Mouse (Mus musculus) hindbrain, embryonic 11.5 days (tissue): ENCODE measurements around the gene Faf1. TPM values are rescaled to one million over a fixed set of nuclear protein-coding genes. Genes with fewer than 3 reads are reported as not detected.
A peak's percentile ranks its signal among the peaks of the same experiment; 100 is the strongest.

Experiments used
- ATAC-seq: fragments of 200-750 bp; cut with Nextera tagmentation; 2 replicates; pipeline ENCODE4 v1.8.0; 2017; ENCODE audit warnings: mild to moderate bottlenecking, moderate TSS enrichment, moderate library complexity; ENCODE audit not compliant: low FRiP score
- DNase-seq: peaks from one replicate; pipeline ENCODE4 v3.0.0-alpha.2; 2015; ENCODE audit warnings: low spot score
- H3K27ac ChIP-seq: fragments of 300-500 bp; sonication (generic); 2 replicates; pipeline ENCODE4 v1.5.1; 2014; ENCODE audit warnings: mild to moderate bottlenecking, low read depth, low read length
- H3K27me3 ChIP-seq: fragments of 300-500 bp; sonication (generic); 2 replicates; pipeline ENCODE4 v1.6.1; 2014; ENCODE audit warnings: mild to moderate bottlenecking, low read length, moderate library complexity, mixed read lengths; ENCODE audit not compliant: control insufficient read depth, insufficient read depth
- H3K36me3 ChIP-seq: fragments of 300-500 bp; sonication (generic); 2 replicates; pipeline ENCODE4 v1.6.1; 2014; ENCODE audit warnings: mild to moderate bottlenecking, low read length, moderate library complexity, mixed read lengths; ENCODE audit not compliant: control insufficient read depth, insufficient read depth
- H3K4me1 ChIP-seq: fragments of 300-500 bp; sonication (generic); replicated peaks from 2 replicates; pipeline ENCODE4 v1.6.1; 2014; ENCODE audit warnings: low read length, mixed read lengths; ENCODE audit not compliant: control insufficient read depth, insufficient read depth
- H3K4me2 ChIP-seq: fragments of 300-500 bp; sonication (generic); replicated peaks from 2 replicates; pipeline ENCODE4 v1.6.1; 2014; ENCODE audit warnings: mild to moderate bottlenecking, low read depth, low read length
- H3K4me3 ChIP-seq: fragments of 300-500 bp; sonication (generic); 2 replicates; pipeline ENCODE4 v1.5.1; 2014; ENCODE audit warnings: low read depth, low read length
- H3K9ac ChIP-seq: fragments of 300-500 bp; sonication (generic); 2 replicates; pipeline ENCODE4 v1.6.1; 2014; ENCODE audit warnings: low read depth, low read length
- H3K9me3 ChIP-seq: fragments of 300-500 bp; sonication (generic); 2 replicates; pipeline ENCODE4 v1.6.1; 2016; ENCODE audit warnings: low read length; ENCODE audit not compliant: control insufficient read depth
- WGBS: fragments of 180-500 bp; shearing (Covaris S2); extraction: QIAGEN DNeasy Blood & Tissue Kit; methylation state at CpG from one replicate; pipeline ENCODE4 v1.1.7; 2014; 5-methylcytosine and 5-hydroxymethylcytosine counted together
- polyA plus RNA-seq: library from polyadenylated mRNA; unstranded; fragments of >200 nt; fragmentation: Nextera tagmentation; extraction: Ambion mirVana; gene quantifications from 2 replicates; pipeline ENCODE4 v1.2.1, GENCODE M21; 2014

The Faf1 gene
- polyA plus RNA-seq, 1 experiment from 2014 or later: 41.5 TPM

DNA sequence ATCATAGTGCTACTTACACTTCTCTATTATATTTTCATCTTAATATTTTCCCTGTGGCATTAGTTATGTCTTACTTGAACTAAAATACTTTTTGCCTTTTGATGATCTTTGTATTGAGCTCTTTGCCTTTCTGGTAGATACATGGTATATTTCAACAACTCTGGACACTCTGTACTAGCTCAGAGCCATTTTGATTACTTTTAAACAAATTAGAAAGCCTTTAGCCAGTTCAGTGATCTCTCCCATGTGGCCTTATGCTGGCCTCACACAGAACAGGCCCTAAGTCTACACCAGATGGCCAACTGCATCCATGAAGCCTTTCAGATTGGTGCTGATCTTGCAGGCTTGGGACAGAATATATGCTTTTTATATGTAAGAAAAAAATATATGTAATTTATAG is 23.1 kb upstream of the Faf1 start:
- H3K36me3 ChIP-seq: no peaks in the 10 kb centered on the region
- peaks cover 6% of the 10 kb centered on the region for H3K4me1 ChIP-seq
- H3K27me3 ChIP-seq: peaks cover 37% of the 10 kb centered on the region
- H3K9me3 ChIP-seq: no peaks in the 10 kb centered on the region
- H3K4me3 ChIP-seq: no peak overlapping the region
- H3K27ac ChIP-seq: no peak overlapping the region
- H3K9ac ChIP-seq: no peak overlapping the region
- H3K4me2 ChIP-seq: no peak overlapping the region
- ATAC-seq: no peak
- no peak for DNase-seq

DNA sequence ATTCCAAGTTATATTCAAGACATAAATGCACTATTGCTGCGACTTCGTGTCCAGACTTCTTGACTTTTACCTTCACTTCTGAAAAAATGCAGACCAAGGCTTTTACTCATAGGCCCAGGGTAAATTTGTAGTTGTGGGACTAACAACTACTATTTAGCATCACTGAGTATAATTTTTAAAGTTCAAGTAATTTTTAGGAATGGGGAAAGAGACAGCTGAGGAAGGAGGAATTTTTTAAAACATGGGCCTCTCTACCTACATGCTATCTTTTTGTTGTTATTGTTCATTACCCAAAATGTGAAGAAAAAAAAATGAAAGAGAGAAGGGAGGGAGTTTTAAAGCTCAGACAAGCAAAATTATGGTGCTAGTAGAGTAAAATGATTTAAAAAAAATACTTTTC is 21.7 kb upstream of the Faf1 start:
- Histone ChIP-seq H3K9me3 (no peaks in the 10 kb centered on the region), H3K4me2 (no peak overlapping the region), H3K27ac (no peak overlapping the region), H3K27me3 (peaks cover 46% of the 10 kb centered on the region), H3K36me3 (no peaks in the 10 kb centered on the region), H3K4me3 (no peak overlapping the region), H3K4me1 (peaks cover 6% of the 10 kb centered on the region), H3K9ac (no peak overlapping the region)
- ATAC-seq: no peak
- 56% methylated on average over 2 of the region's 2 CpGs for WGBS
- no peak for DNase-seq

DNA sequence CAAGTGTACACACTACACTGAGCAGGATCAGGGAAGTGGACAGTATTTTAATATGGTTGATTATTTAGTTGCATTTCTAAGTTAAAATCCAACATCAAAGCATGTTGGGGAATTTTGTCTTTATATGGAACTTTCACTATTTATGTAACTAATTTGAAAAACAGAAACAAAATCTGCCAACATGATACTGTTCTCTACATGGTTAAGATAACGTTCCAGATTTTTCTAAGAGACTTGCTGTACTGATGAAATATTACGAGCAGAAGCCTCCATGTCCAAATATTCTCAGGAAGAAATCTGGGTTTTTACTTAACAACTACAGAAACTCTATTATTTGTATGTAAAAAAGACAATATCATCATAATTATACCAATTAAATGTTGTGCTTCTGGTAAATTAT is 20.6 kb upstream of the Faf1 start:
- ATAC-seq: no peak
- Histone ChIP-seq H3K4me1 (peaks cover 6% of the 10 kb centered on the region), H3K27me3 (peaks cover 53% of the 10 kb centered on the region), H3K4me2 (no peak overlapping the region), H3K9me3 (no peaks in the 10 kb centered on the region), H3K27ac (no peak overlapping the region), H3K4me3 (no peak overlapping the region), H3K9ac (no peak overlapping the region), H3K36me3 (no peaks in the 10 kb centered on the region)
- no peak for DNase-seq
- 36% methylated on average over 2 of the region's 2 CpGs for WGBS

DNA sequence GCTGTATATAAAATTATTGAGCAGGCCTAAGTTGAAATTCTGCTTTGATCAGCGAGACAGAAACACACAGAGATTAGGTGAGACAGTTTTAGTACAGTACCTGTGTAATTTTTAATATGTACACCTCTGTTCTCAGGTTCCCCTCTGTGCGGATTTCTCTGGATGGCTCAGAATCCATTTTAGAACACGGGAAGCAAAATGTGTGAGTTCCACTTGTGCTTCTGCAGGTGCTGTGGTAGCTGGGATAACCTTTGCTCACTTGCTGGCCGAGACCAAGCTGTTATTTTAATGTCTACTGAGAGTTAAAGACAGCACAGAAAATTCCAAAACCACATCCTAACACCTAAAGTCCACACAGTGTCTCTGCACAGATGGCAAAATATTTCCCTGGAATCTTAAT is 20.1 kb upstream of the Faf1 start:
- Histone ChIP-seq H3K27ac (no peak overlapping the region), H3K4me3 (no peak overlapping the region), H3K4me2 (no peak overlapping the region), H3K27me3 (peaks cover 57% of the 10 kb centered on the region), H3K9me3 (no peaks in the 10 kb centered on the region), H3K4me1 (peaks cover 6% of the 10 kb centered on the region), H3K9ac (no peak overlapping the region), H3K36me3 (no peaks in the 10 kb centered on the region)
- DNase-seq (peak; percentile 39), ATAC-seq (no peak)
- 14% methylated on average over 4 of the region's 4 CpGs for WGBS

DNA sequence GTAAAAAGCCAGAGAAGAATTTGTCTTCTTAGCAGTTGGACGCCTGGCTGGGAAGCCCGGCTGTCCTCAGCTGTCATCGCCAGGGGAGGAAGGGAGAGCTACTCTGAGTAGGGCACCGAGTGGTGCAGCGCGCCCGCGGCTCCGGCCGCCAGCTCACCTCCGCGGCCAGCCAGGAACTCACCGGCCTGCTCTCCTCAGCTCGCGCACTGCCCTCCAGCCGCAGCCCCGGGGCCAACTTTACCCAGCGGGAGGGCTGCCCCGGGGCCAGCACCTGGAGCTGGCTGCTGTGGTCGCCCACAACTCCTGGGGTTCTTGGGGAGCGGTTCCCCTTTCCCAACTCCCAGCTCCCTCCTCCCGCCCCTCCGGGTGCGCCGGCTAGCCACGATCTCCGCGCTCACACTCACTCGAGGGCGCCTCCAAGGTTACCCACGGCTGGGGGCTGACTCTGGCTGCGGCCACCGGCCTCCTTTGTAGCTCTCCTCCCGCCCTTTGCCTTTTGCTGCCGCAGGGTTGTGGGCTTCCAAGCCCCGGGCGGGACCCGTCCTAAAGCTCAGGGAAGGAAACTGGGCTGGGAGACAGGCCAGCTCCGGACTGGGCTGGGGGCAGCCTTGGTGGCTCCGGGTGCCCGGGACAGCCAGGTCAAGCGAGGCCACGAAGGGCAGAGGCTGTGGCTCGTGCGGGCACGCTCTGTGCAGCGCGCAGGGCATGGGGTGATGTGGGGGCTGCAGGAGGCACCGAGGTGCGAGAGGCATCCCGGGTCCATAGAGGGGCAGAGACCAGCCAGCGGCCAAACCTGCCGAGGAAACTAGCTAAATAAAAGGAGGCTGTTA is 19.2 kb upstream of the Faf1 start:
- H3K4me3 ChIP-seq: peak overlapping the region; percentile 10
- H3K4me2 ChIP-seq: peak overlapping the region; percentile 29
- ATAC-seq (peak; percentile 76), DNase-seq (peak; percentile 68)
- peaks cover 6% of the 10 kb centered on the region for H3K4me1 ChIP-seq
- no peak overlapping the region for H3K9ac ChIP-seq
- no peaks in the 10 kb centered on the region for H3K9me3 ChIP-seq
- peaks cover 63% of the 10 kb centered on the region for H3K27me3 ChIP-seq
- no peak overlapping the region for H3K27ac ChIP-seq
- no peaks in the 10 kb centered on the region for H3K36me3 ChIP-seq
- under 1% methylated on average over 40 of the region's 53 CpGs for WGBS

DNA sequence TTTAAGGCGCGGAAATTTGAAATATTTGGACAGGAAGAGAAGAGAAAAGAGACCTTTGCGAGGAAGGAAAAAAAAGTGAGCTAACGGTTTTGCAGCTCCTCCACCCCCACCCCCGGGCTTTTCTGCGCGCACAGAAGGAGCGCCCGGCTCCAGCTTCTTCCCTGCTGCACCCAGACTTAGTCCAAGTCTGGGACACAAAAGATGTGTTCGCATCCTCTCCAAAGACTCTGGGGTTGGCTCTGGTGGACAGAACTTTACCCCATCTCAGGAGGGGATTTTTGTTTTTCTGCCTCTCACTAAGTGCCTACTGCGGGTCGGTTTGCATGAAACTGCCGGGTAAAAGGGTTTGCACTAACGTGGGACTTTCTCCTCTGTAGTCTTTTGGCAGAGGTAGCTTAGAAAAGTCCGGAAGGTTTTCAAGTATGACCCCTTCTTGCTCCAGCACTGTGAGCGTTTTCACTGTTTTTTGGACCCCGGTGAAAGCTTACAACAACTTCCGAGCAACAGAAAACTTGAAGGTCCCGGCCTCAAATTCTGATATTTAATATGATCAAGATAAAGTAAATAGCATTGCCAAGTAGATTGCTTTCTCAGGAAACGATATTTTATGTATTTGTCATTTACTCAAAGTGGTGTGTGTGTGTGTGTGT is 18.4 kb upstream of the Faf1 start:
- ATAC-seq (no peak), DNase-seq (peak; percentile 65)
- Histone ChIP-seq H3K4me2 (no peak overlapping the region), H3K27ac (no peak overlapping the region), H3K9ac (no peak overlapping the region), H3K9me3 (no peaks in the 10 kb centered on the region), H3K36me3 (no peaks in the 10 kb centered on the region), H3K27me3 (peaks cover 66% of the 10 kb centered on the region), H3K4me1 (peaks cover 6% of the 10 kb centered on the region), H3K4me3 (no peak overlapping the region)
- WGBS: 1% methylated on average over 20 of the region's 20 CpGs

DNA sequence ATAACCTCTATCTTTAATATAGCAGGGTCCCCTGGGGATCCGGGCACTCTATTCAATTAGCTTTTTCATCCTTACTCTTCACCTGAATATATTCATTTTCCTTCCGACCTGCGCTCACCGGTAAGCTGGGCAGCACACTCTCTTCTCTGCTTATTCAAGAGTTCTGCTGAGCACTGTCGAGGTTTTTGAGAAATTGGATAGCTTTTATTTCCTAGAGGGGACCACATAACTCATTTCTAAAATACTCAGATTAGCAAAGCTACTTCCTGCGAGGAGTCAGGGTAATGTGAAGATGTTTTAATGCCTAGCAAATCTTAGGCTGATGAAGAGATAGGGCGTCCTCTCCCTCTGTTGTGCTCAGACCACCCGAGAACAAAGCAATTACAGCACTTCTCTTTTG is 17.6 kb upstream of the Faf1 start:
- Histone ChIP-seq H3K27me3 (peaks cover 66% of the 10 kb centered on the region), H3K9ac (no peak overlapping the region), H3K4me1 (peaks cover 6% of the 10 kb centered on the region), H3K4me2 (no peak overlapping the region), H3K9me3 (no peaks in the 10 kb centered on the region), H3K36me3 (no peaks in the 10 kb centered on the region), H3K4me3 (no peak overlapping the region), H3K27ac (no peak overlapping the region)
- 2% methylated on average over 8 of the region's 8 CpGs for WGBS
- ATAC-seq (no peak), DNase-seq (peak; percentile 43)

DNA sequence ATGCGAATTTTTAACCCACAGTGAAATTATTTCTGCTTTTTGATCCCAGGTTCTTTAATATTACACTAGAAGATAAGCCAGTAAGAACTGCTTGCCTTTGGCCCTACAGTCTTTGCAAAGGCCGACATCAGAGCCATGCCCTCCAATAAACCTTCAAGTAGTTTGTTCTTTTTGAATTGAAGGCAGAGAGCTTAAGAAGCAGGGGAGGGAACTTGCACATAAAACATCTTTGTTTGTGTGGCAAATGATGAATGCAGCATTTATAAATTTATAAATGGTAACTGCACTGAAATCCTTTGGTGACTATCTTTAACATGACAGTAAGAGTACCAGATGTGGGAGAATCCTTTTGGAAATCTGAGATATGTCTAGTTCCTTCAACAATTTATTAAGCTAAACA is 16.8 kb upstream of the Faf1 start:
- Histone ChIP-seq H3K4me2 (no peak overlapping the region), H3K36me3 (no peaks in the 10 kb centered on the region), H3K27ac (no peak overlapping the region), H3K9ac (no peak overlapping the region), H3K9me3 (no peaks in the 10 kb centered on the region), H3K4me3 (no peak overlapping the region), H3K4me1 (peaks cover 6% of the 10 kb centered on the region), H3K27me3 (peaks cover 70% of the 10 kb centered on the region)
- DNase-seq: peak; percentile 33
- WGBS: 8% methylated on average over 2 of the region's 2 CpGs
- no peak for ATAC-seq

DNA sequence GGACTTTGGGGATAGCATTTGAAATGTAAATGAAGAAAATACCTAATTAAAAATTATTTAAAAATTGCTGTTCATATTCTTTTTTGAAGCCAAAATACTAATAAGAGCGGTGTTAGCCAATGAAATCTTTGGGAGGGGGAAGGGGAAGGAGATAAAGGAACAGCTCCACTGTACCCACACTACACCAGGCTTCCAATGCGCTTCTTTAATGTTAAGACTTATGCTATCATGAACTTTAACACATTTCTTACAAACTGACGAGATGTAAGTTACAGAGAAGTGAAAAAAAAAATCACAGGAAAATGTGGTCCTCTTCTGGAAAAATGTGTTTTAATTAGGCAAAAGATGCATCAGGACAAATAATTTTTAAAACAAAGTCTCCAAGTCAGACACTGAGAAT is 15.8 kb upstream of the Faf1 start:
- no peak overlapping the region for H3K27ac ChIP-seq
- no peak overlapping the region for H3K4me2 ChIP-seq
- H3K9me3 ChIP-seq: no peaks in the 10 kb centered on the region
- peaks cover 8% of the 10 kb centered on the region for H3K4me1 ChIP-seq
- DNase-seq: peak; percentile 22
- 4% methylated on average over 3 of the region's 3 CpGs for WGBS
- H3K4me3 ChIP-seq: no peak overlapping the region
- no peak overlapping the region for H3K9ac ChIP-seq
- H3K27me3 ChIP-seq: peaks cover 71% of the 10 kb centered on the region
- no peak for ATAC-seq
- H3K36me3 ChIP-seq: no peaks in the 10 kb centered on the region
